Mouse (Mus musculus) myocyte (in vitro differentiated cells): ENCODE measurements around the gene Morn5. TPM values are rescaled to one million over a fixed set of nuclear protein-coding genes. Genes with fewer than 3 reads are reported as not detected.

Source experiments
- H3K27me3 ChIP-seq: one replicate; pipeline ENCODE4 v1.6.1; 2011; ENCODE audit not compliant: control insufficient read depth, insufficient read depth, insufficient read length
- H3K36me3 ChIP-seq: one replicate; pipeline ENCODE4 v1.6.1; 2011; ENCODE audit not compliant: control insufficient read depth, insufficient read depth
- H3K4me2 ChIP-seq: one replicate; pipeline ENCODE4 v1.6.1; 2011; ENCODE audit warnings: low read depth, control low read depth
- H3K4me3 ChIP-seq: one replicate; pipeline ENCODE4 v1.5.1; 2011; ENCODE audit warnings: mild to moderate bottlenecking, control low read depth, moderate library complexity
- H3K79me2 ChIP-seq: one replicate; pipeline ENCODE4 v1.6.1; 2011; ENCODE audit not compliant: control insufficient read depth, insufficient read depth
- H3ac ChIP-seq: one replicate; pipeline ENCODE4 v1.6.1; 2011; ENCODE audit not compliant: control insufficient read depth, insufficient read length
- CEBPB ChIP-seq: IDR thresholded peaks from 2 replicates; pipeline ENCODE4 v1.6.1; 2011; ENCODE audit warnings: mild to moderate bottlenecking, moderate library complexity; ENCODE audit not compliant: poor library complexity, insufficient read depth, severe bottlenecking
- E2F4 ChIP-seq: IDR thresholded peaks from one replicate; pipeline ENCODE4 v1.6.1; 2011; ENCODE audit warnings: mild to moderate bottlenecking, control low read depth, moderate library complexity; ENCODE audit not compliant: insufficient read depth
- MAX ChIP-seq: IDR thresholded peaks from one replicate; pipeline ENCODE4 v1.6.1; 2011; ENCODE audit warnings: low read depth, mild to moderate bottlenecking, control low read depth
- MYOD1 ChIP-seq, 3 experiments: IDR thresholded peaks; one replicate each; pipeline ENCODE4 v1.6.1; 2011; ENCODE audit warnings: control low read depth in 2 of 3, low read depth in 2 of 3, mild to moderate bottlenecking in 2 of 3, moderate library complexity in 1 of 3; ENCODE audit not compliant: insufficient read length in 2 of 3, control insufficient read depth in 1 of 3
- MYOG ChIP-seq, 3 experiments: IDR thresholded peaks; one replicate each; pipeline ENCODE4 v1.6.1; 2011; ENCODE audit warnings: control low read depth in 2 of 3, low read depth in 2 of 3, mild to moderate bottlenecking in 2 of 3; ENCODE audit not compliant: insufficient read length in 2 of 3, control insufficient read depth in 1 of 3, insufficient read depth in 1 of 3
- POLR2A ChIP-seq: IDR thresholded peaks from one replicate; pipeline ENCODE4 v1.6.1; 2011; ENCODE audit warnings: low read depth, mild to moderate bottlenecking, control low read depth, moderate library complexity; ENCODE audit not compliant: insufficient read length
- POLR2AphosphoS2 ChIP-seq: IDR thresholded peaks from one replicate; pipeline ENCODE4 v1.6.1; 2011; ENCODE audit warnings: low read depth, control low read depth; ENCODE audit not compliant: insufficient read length
- REST ChIP-seq: IDR thresholded peaks from one replicate; pipeline ENCODE4 v1.6.1; 2011; ENCODE audit warnings: mild to moderate bottlenecking, control low read depth, moderate library complexity; ENCODE audit not compliant: insufficient read depth, insufficient read length
- SRF ChIP-seq: IDR thresholded peaks from one replicate; pipeline ENCODE4 v1.6.1; 2011; ENCODE audit warnings: low read depth; ENCODE audit not compliant: control insufficient read depth, insufficient read length
- TCF12 ChIP-seq: IDR thresholded peaks from one replicate; pipeline ENCODE4 v1.6.1; 2011; ENCODE audit warnings: mild to moderate bottlenecking, control low read depth; ENCODE audit not compliant: poor library complexity, insufficient read depth, severe bottlenecking
- TCF3 ChIP-seq: IDR thresholded peaks from one replicate; pipeline ENCODE4 v1.6.1; 2011; ENCODE audit warnings: low read depth, control low read depth; ENCODE audit not compliant: insufficient read length
- USF1 ChIP-seq: IDR thresholded peaks from one replicate; pipeline ENCODE4 v1.6.1; 2011; ENCODE audit warnings: low read depth, mild to moderate bottlenecking, control low read depth, moderate library complexity
- polyA plus RNA-seq: library from polyadenylated mRNA; unstranded; fragments of >200 nt; fragmentation: generic; extraction: Trizol; gene quantifications from one replicate; pipeline ENCODE4 v1.2.1, GENCODE M21; 2012; ENCODE audit warnings: missing spikeins

Gene Morn5
- polyA plus RNA-seq, 1 experiment = 0.16 TPM

GRCm38 (mm10) chr2:36040872-36041271 lies 8.4 kb upstream of the Morn5 start:
- H3K27me3 ChIP-seq = no peaks in the 10 kb centered on the region
- TF ChIP-seq POLR2AphosphoS2 (no peak), CEBPB (no peak)
- no peak overlapping the region for H3K4me3 ChIP-seq

GRCm38 (mm10) chr2:36048164-36048563 lies 1.1 kb upstream of the Morn5 start:
- Histone ChIP-seq H3K79me2 (peaks cover 45% of the 10 kb centered on the region), H3K36me3 (peaks cover 9% of the 10 kb centered on the region), H3K4me3 (peak overlapping the region; percentile 76), H3K4me2 (peak overlapping the region; percentile 94), H3ac (peak overlapping the region; percentile 50), H3K27me3 (no peaks in the 10 kb centered on the region)
- TF ChIP-seq TCF3 (no peak), MYOD1 (IDR thresholded peaks at IDR 0.05; ENCODE audit: control insufficient read depth in 1 of 3, insufficient read length in 2 of 3, low read depth in 2 of 3) (no peak), MYOG (IDR thresholded peaks at IDR 0.05; ENCODE audit: control insufficient read depth in 1 of 3, insufficient read depth in 1 of 3, insufficient read length in 2 of 3, low read depth in 2 of 3) (no peak), MAX (no peak), REST (no peak), E2F4 (no peak), CEBPB (no peak), POLR2AphosphoS2 (no peak), SRF (no peak)

More at GRCm38 (mm10) chr2:36040872-36041271, 8.4 kb upstream of the Morn5 start:
- Histone ChIP-seq H3ac (no peak overlapping the region), H3K4me2 (no peak overlapping the region), H3K79me2 (peaks cover 34% of the 10 kb centered on the region), H3K36me3 (peaks cover 23% of the 10 kb centered on the region)

- H3K79me2 ChIP-seq = peaks cover 42% of the 10 kb centered on the region
- H3K27me3 ChIP-seq = no peaks in the 10 kb centered on the region
- H3K4me2 ChIP-seq = peak overlapping the region; percentile 41
- peak overlapping the region; percentile 50 for H3ac ChIP-seq
- no peaks in the 10 kb centered on the region for H3K36me3 ChIP-seq
- peak overlapping the region; percentile 76 for H3K4me3 ChIP-seq
- TF ChIP-seq POLR2A (no peak), USF1 (no peak), MYOG (IDR thresholded peaks at IDR 0.05; ENCODE audit: control insufficient read depth in 1 of 3, insufficient read depth in 1 of 3, insufficient read length in 2 of 3, low read depth in 2 of 3) (no peak), MAX (no peak), TCF3 (no peak), CEBPB (no peak), E2F4 (no peak), REST (no peak), SRF (no peak), MYOD1 (IDR thresholded peaks at IDR 0.05; ENCODE audit: control insufficient read depth in 1 of 3, insufficient read length in 2 of 3, low read depth in 2 of 3) (no peak), TCF12 (no peak), POLR2AphosphoS2 (no peak)
Observed at GRCm38 (mm10) chr2:36049567-36049954, 303 bp downstream of the Morn5 start.

GRCm38 (mm10) chr2:36053249-36053648 lies 4.0 kb downstream of the Morn5 start:
- Histone ChIP-seq H3K79me2 (peaks cover 7% of the 10 kb centered on the region), H3K4me3 (no peak overlapping the region), H3ac (no peak overlapping the region), H3K4me2 (no peak overlapping the region), H3K36me3 (no peaks in the 10 kb centered on the region), H3K27me3 (no peaks in the 10 kb centered on the region)
- no peak for TF ChIP-seq POLR2AphosphoS2
- TF ChIP-seq USF1 = no peak
- no peak for TF ChIP-seq MYOG (IDR thresholded peaks at IDR 0.05; ENCODE audit: control insufficient read depth in 1 of 3, insufficient read depth in 1 of 3, insufficient read length in 2 of 3, low read depth in 2 of 3)
- no peak for TF ChIP-seq CEBPB
- TF ChIP-seq REST = no peak
- TF ChIP-seq MYOD1 (IDR thresholded peaks at IDR 0.05; ENCODE audit: control insufficient read depth in 1 of 3, insufficient read length in 2 of 3, low read depth in 2 of 3) = no peak
- no peak for TF ChIP-seq MAX
- TF ChIP-seq TCF3 = no peak
- no peak for TF ChIP-seq POLR2A
- TF ChIP-seq E2F4 = no peak
- TF ChIP-seq SRF = no peak
- no peak for TF ChIP-seq TCF12

DNA sequence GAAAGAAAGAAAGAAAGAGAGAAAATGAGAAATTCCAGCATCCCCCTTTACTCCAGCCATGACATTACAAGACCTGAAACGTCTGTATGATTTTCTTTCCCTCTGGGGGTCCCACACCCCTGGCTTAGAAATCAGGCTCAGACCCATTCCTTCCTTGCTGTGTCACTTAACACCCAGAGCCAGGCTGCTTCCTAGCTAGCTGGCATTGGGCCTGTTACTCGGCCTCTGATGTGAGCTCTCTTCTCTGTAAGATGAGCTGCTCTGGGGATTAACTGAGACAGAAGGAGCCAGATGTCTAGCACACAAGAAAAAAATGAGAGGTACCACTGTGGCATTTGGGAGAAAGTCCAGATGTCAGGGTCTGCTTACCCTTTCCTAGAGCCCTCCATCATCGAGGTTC lies 7.0 kb downstream of the Morn5 start:
- no peaks in the 10 kb centered on the region for H3K27me3 ChIP-seq
- no peak overlapping the region for H3ac ChIP-seq
- H3K4me3 ChIP-seq = no peak overlapping the region
- H3K36me3 ChIP-seq = no peaks in the 10 kb centered on the region
- no peaks in the 10 kb centered on the region for H3K79me2 ChIP-seq
- peak overlapping the region; percentile 47 for H3K4me2 ChIP-seq
- no peak for TF ChIP-seq SRF
- peak in 1 of 3 experiments; percentile 31 for TF ChIP-seq MYOD1 (IDR thresholded peaks at IDR 0.05; ENCODE audit: control insufficient read depth in 1 of 3, insufficient read length in 2 of 3, low read depth in 2 of 3)

DNA sequence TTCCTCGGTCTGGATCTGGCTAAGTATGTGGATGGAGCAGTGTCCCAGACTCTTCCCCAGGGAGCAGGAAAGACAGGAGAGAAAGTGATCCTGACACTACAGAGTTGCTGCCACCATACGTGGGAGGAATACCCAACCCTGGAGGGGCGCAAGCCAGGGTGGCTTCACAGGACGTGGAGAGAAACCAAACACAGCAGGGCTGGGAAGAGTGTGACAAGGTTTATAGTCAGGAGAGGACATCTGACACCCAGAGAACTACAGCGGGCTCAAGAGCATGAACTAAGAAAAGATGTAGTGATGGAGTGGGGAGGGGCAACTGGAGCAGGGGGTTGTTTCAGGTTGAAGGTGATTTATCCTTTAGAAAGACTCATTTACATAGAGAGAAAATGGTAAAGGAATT lies 12.2 kb downstream of the Morn5 start:
- Histone ChIP-seq H3ac (no peak overlapping the region), H3K4me3 (no peak overlapping the region), H3K79me2 (no peaks in the 10 kb centered on the region), H3K4me2 (no peak overlapping the region), H3K27me3 (peaks cover 4% of the 10 kb centered on the region), H3K36me3 (no peaks in the 10 kb centered on the region)
- TF ChIP-seq MYOG (IDR thresholded peaks at IDR 0.05; ENCODE audit: control insufficient read depth in 1 of 3, insufficient read depth in 1 of 3, insufficient read length in 2 of 3, low read depth in 2 of 3) (no peak), POLR2A (no peak), MAX (no peak), TCF12 (no peak), USF1 (no peak), SRF (no peak), REST (no peak), MYOD1 (IDR thresholded peaks at IDR 0.05; ENCODE audit: control insufficient read depth in 1 of 3, insufficient read length in 2 of 3, low read depth in 2 of 3) (no peak), E2F4 (no peak), TCF3 (no peak), CEBPB (no peak), POLR2AphosphoS2 (no peak)
